Mouse (Mus musculus) embryonic stem cell, embryonic (primary cell): ENCODE data around the gene Myo1b.

ENCODE experiments used
- CTCF ChIA-PET, 4 experiments: fragments of 300-600 bp in 2 of 4; fragments of 350-600 bp in 2 of 4; sonication (Branson Sonifier 250); formaldehyde crosslinking; loops; one replicate each; lab custom pipeline; 2022; ENCODE audit warnings: inconsistent platforms in 2 of 4; lab: Charles Lee
- POLR2A ChIA-PET, 4 experiments: fragments of 300-600 bp in 2 of 4; fragments of 350-600 bp in 2 of 4; sonication (Branson Sonifier 250); formaldehyde crosslinking; loops; one replicate each; lab custom pipeline; 2022; ENCODE audit warnings: antibody characterized with exemption in 4 of 4, inconsistent platforms in 1 of 4; lab: Charles Lee

Myo1b gene

DNA sequence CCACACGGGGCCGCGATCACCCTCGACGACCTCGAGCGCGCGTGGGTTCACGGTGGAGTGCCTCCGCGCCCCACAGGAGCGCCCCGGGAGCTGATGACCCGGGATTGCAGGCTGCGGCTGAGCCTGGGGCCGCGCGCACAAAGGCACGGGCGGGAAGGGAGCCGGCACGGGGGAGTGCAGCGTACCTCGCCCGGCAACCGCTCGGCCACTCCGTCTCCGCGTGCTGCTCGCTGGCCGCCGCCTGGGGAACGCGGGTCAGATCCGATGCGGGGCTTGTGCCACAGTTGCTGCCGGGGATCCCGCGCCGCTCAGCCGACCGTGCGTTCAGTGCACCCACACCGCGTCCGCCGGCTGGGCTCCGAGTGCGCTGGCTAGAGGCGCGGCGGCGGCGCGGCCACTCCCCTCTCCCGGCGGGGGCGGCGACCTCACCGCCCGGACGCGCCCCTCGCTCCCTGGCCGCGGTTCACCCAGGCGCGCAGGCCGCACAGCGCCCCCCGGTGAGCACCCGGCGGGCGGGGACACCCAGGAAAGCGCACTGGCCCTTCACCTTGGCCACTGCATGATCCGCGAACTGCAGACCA lies at the start of gene Myo1b:
TSS of gene Myo1b (minus strand) at position 496 of the 581 bp plus-strand sequence.
- CTCF ChIA-PET: interaction anchor here in 1 of 4 experiments (1.3 kb wide), 1 partner anchor 291 kb away, joined by 4 read pairs; no protein-coding TSS in a partner anchor
- POLR2A ChIA-PET: interaction anchor here in 3 of 4 experiments (0.5 to 1.7 kb wide), 11 partner anchors 9 to 261 kb away, joined by 3 to 6 read pairs (median 4); no protein-coding TSS in a partner anchor

DNA sequence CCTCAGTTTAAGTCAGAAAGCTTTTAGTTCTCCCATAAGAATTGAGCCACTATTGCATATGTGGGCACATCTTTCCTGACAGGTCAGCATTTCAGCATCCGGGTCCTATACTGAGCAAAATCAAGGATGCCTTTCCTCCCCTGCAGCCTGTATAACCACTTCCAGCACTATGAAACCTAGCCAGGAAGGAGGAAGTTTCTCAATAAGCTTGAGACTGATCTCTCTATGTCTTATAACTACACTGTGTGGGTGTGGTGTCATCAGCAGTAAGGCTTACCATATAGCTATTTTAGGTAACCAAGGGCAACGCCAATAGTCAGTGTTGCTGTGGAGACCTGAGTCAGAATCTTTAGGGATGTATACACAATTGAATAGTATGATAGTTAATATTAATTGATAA lies 48.8 kb upstream of the Myo1b start:
- ChIA-PET POLR2A (no interaction called here), CTCF (no interaction called here)

DNA sequence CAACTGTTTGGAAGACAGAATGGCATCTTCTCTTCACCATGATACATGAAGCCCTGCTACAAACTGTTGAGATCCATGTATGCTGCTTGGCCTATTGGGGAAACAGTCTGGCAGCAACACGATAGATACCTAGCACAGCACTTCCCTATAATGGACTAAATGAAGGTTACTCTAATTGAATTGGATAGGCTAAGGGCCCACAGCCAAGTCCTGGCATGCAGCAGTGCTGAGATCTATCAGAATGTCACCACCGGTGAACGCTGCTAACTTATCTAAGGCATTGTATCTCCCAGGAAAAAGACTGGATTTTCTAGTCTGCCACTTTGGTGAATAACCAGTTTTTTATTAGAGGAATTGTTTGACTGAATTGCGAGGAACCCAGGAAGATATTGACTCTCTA lies 31.2 kb upstream of the Myo1b start:
- CTCF ChIA-PET: interaction anchor here in 1 of 4 experiments (0.6 kb wide), 1 partner anchor 167 kb away, joined by 3 read pairs; no protein-coding TSS in a partner anchor
- POLR2A ChIA-PET: interaction anchor here in 1 of 4 experiments (1.0 kb wide), 1 partner anchor 41 kb away, joined by 3 read pairs; no protein-coding TSS in a partner anchor

DNA sequence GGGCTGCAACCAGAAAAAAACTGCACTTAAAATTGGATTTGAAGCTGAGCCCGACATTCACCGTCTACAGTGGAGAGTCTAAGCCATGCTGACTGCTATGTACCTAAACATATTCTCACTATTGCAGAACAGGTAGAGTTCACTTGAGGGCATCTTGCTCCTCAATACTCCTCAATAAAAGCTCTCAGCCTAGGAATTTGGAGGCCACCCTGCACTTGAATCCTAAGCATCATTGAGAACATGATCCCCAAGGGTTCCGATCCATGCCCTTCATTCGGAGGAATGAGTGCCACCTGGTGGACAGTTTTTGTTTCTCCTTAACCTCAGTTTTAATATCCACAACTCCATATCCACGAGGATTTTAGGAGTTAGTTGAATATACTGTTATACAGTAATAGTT lies 28.9 kb upstream of the Myo1b start:
- ChIA-PET CTCF (interaction anchor here in 3 of 4 experiments (0.8 to 2.2 kb wide), 6 partner anchors 142 to 362 kb away, joined by 3 to 12 read pairs (median 4); no protein-coding TSS in a partner anchor), POLR2A (no interaction called here)

DNA sequence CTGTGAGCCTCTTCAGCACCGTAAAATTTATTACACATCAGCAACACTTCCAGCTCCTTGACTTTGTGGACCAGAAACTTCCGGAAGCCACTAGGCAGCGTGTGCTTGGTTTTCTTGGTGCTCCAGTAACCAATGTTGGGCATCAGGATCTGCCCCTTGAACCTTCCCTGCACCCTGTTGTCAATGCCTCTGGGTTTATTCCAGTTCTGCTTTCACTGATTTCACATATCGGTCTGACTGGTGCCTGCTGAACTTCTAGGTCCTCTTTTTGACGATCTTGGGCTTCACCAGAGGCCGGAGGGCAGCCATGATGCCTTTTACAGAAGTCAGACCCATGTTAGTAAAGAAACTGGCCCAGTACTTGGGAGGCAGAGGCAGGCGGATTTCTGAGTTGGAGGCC lies 22.5 kb upstream of the Myo1b start:
- ChIA-PET CTCF (no interaction called here), POLR2A (no interaction called here)

DNA sequence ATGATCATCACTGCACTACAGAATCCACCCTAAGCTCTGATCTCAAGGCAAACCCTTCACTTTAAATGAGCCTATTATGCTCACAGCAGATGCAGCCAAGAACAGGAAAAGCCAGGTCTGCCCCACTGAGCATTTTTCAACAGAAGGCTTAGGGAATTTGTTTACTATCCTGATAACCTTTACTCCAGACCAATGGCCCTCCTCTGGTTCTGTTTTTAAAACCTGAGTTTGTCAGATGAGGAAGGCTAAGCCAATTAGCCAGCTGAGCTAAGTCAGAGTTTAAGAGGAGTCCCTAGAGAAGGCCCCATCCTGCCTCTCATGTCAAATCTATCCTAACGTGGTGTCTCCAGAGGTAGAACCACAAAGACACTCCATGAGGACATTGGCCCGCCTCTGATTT lies 19.1 kb upstream of the Myo1b start:
- POLR2A ChIA-PET: no interaction called here
- CTCF ChIA-PET: no interaction called here

DNA sequence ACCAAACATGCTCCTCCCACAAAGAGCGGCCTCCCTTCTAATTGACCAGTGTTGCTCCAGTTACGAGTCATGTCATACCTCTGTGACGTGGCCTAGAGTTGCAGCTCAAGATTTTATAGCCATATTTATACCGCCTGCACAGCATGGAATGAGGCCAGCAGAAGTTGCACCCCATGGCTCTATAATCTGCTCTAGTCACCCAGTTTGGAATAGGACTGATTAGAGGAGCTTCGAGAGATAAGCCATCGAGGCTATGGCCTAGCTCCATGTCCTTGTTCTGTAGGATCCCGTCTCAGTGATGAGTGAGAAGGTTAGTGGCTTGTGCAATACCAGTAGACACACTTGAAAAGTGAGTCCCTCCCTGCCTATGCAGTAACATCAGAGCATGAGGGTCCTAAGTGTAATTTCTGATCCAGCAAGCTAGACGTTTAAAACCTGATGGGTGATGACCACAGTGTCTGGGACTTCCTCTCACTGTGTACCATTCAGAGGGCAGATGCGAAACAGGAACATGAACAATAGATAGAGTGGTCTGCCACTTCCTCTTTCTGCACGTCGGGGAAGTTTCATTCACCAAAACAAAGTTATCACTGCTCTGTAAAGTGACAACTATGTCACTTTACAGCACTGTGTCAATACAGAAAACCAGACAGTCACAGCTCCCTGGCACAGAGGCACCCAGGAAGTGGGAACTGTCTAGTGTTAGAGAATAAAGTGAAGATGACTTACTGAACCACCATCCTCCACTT lies 18.5 kb upstream of the Myo1b start:
- ChIA-PET CTCF (no interaction called here), POLR2A (interaction anchor here in 1 of 4 experiments (1.0 kb wide), 1 partner anchor 11 kb away, joined by 3 read pairs; no protein-coding TSS in a partner anchor)

DNA sequence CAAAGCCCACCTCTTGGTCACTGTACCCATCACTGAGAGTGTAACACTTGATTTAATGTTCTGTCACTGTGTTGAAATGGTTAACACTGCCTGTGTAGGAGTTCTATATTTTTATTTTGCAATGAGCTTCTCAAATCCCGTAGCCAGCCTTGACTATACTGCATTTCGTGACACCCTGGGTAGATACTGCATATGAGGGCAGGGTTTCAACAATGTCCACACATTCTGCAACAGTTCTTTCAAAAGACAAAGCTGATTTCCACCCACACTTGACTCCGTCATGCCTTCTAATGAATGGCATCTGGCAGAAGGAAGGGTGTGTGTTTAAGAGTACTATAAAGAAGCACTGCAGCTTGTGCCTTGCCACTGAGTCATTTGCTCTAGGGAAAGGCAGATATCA lies 17.0 kb upstream of the Myo1b start:
- ChIA-PET CTCF (no interaction called here), POLR2A (no interaction called here)

DNA sequence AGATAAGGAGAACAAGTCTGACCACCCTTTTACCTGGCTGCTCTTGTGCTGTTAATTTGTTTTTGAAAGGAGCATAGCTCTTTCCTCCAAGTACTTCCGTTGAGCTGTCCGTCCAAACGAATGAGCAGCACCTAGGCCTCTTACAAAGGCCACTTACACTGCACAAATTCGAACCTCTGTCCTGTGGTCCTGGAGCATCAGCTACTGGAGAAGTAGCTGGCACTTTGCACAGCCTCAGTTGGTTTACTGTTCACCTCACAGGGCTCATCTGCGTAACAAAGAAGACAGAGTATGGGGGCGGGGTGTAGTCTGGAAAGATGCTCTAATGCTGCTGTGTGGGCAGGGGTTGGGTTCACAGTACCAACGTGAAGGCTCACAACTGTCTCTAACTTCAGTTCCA lies 15.7 kb upstream of the Myo1b start:
- POLR2A ChIA-PET: interaction anchor here in 3 of 4 experiments (0.9 to 1.5 kb wide), 5 partner anchors 9 to 453 kb away, joined by 3 to 5 read pairs (median 3); partner anchors contain the start of genes Nabp1 (in 2 of the 3) and Gls (in 1 of the 3)

DNA sequence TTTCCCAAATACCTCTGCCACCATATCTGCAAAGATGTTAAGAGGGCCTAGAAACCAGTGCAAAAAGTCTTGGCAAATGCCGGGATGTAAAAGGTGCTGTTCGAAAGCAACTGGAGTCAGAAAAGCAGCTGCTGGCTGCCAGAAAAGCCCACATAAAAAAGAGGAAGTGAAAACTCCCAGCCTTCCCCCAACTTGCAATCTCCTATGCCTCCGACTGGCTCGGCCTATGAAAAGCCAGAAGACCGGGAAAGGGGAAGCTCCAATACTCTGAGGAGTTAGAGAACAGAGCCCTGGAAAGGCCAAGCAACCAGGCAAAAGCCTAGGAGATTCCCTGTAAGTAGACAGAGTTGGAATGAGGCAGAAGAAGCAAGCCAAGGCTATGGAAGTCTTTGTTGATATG lies 14.7 kb upstream of the Myo1b start:
- ChIA-PET POLR2A (interaction anchor here in 2 of 4 experiments (1.5 to 1.6 kb wide), 3 partner anchors 12 to 303 kb away, joined by 3 to 5 read pairs (median 4); partner anchors contain the start of gene Gls (in 1 of the 2)), CTCF (interaction anchor here in 1 of 4 experiments (1.2 kb wide), 1 partner anchor 286 kb away, joined by 3 read pairs; no protein-coding TSS in a partner anchor)

More for the DNA sequence above, 15.7 kb upstream of the Myo1b start:
- CTCF ChIA-PET: interaction anchor here in 1 of 4 experiments (0.7 to 1.2 kb wide), 2 partner anchors 153 to 287 kb away, joined by 3 read pairs; no protein-coding TSS in a partner anchor

DNA sequence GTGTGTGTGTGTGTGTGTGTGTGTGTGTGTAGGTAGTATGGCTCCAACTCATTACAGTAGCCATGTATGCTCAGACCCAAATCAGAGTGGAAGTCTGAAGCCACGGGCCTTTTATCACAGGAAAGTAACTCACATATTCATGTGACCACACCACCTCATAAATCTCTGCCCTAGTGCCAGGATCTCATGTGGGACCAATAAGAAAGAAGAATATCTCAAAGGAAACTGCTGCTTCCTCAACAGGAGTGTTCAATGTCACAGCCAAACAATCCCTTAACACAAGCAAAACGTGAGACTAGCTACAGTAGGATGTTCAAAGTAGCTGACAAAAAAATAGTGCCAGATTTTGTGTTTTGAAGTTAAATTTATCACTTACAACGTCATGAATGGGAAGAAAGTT lies 13.7 kb upstream of the Myo1b start:
- CTCF ChIA-PET: no interaction called here
- POLR2A ChIA-PET: interaction anchor here in 1 of 4 experiments (1.6 kb wide), 1 partner anchor 13 kb away, joined by 4 read pairs; no protein-coding TSS in a partner anchor

DNA sequence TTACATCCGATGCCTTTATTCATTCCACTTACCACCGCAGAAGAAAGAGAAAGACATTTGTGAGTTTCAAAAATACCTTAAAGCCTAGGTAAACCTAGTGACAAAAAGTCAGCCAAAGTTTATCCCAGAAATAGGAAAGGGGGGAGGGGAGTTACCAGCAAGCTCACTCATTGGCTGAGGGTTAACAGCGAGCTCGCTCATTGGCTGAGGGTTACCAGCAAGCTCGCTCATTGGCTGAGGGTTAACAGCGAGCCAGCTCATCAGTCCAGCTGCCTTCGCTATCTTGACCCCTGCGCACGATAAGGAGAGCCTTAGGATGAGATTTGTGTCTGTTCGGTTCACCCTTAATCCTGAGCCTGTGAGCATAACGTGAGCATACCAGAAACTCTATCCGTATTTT lies 6.9 kb upstream of the Myo1b start:
- ChIA-PET POLR2A (interaction anchor here in 2 of 4 experiments (0.9 to 1.3 kb wide), 4 partner anchors 10 to 310 kb away, joined by 3 to 4 read pairs (median 4); partner anchors contain the start of gene Gls (in 1 of the 2)), CTCF (interaction anchor here in 1 of 4 experiments (1.0 kb wide), 1 partner anchor 279 kb away, joined by 3 read pairs; no protein-coding TSS in a partner anchor)

DNA sequence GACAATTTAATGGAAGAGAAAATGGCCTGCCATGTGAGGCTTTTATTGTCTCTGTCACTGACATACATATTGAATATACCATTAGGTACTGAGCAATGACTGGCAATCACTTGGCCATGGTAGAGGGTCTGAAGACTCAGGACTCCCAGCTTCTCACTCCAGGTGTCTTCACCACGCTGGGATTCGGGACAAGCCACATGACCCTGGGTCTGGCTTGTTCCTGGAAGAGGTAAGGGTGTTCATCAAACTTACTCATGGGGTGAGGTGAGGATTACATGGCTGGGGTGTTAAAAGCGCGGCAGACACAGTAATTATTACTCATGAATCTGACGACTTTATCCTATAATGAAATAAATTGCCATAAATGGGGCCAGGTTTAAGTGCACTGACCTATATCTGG lies 405 bp upstream of the Myo1b start:
- CTCF ChIA-PET: no interaction called here
- POLR2A ChIA-PET: interaction anchor here in 1 of 4 experiments (1.3 kb wide), 1 partner anchor 220 kb away, joined by 3 read pairs; no protein-coding TSS in a partner anchor

DNA sequence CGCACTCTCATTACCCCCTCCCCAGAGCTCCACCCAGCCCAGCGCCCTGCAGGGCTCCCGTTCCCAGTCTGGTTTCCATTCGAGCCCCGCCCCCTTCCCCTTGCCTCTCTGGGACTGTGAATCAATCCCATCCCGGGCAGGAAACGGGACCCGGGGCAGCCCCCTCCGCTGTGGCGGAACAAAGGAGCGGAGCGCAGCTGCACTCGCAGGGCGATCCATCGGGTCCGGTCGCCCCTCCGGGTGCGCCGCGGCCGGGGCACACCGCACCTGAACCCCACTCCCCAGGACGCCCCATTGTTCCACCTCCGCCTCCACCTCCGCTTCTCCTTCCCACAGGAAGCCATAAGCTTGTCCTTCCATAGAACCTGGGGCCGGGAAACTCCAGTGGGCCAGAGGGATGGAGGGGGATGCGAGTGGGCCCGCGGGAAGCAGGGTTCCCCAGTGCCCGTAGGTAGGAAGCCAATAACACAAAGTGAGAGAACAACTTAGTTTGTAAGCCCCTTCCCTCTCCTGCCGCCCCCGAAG lies 758 bp downstream of the Myo1b start:
- POLR2A ChIA-PET: interaction anchor here in 3 of 4 experiments (0.5 to 1.7 kb wide), 14 partner anchors 9 to 437 kb away, joined by 3 to 7 read pairs (median 4); partner anchors contain the start of genes Gls (in 1 of the 3) and Nabp1 (in 1 of the 3)
- CTCF ChIA-PET: interaction anchor here in 1 of 4 experiments (1.3 kb wide), 1 partner anchor 291 kb away, joined by 4 read pairs; no protein-coding TSS in a partner anchor

DNA sequence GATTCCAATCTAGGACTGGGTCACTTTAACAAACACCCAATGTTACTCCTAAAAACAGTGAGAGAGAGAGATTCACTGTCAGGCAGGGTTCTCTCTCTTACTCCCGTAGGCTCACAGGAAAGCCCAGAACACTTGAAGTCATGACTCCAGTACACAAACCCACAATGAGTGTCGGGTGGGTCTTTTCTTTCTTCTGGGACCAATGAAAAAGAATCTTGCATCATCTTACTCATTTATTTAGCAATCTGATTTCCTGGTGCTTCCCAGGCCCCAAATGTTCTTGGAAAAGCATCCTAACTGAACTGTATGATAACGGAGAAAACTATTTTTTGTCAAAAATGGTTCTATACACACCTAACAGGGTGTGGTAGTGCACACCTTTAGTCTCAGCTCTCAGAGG lies 1.8 kb downstream of the Myo1b start:
- CTCF ChIA-PET: interaction anchor here in 1 of 4 experiments (0.6 kb wide), 2 partner anchors 53 to 1261 kb away, joined by 6 to 10 read pairs; no protein-coding TSS in a partner anchor
- POLR2A ChIA-PET: interaction anchor here in 2 of 4 experiments (0.6 to 1.7 kb wide), 8 partner anchors 17 to 436 kb away, joined by 3 to 7 read pairs (median 4); partner anchors contain the start of genes Nabp1 (in 2 of the 2) and Gls (in 1 of the 2)

DNA sequence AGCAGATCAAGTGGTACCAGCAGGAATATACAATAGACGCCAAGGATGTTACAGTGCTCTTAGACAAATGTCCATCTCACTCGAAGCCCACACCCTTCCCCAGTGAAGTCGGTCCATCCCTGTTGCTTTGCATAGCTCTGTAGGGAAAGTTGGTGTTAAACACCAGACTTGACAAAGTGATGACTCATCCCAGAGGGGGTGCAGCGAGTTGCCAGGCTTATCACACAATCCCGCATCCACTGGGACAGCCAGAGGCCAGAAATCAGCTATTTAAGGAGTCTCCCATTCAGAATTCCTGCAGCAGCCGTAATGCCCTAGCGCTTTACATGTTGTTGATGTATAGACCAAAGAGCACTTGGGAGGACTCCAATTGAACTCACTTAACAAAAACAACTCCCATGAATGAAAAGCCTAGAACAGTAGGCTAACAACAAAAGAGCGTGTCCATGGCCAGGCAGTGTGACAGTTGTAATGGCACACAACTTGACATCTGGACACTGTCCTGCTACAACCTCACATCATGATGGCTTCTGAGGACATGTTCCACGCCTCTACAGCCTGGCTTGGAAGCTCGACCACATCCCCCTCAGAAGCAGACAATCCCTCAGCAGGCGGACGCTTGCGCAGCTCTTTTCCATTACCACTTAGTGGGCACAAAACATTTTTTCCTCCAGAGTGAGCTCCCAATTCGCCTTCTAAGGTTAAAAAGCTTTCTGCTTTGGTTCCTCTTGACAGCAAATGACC lies 2.6 kb downstream of the Myo1b start:
- ChIA-PET CTCF (interaction anchor here in 1 of 4 experiments (0.6 kb wide), 1 partner anchor 1260 kb away, joined by 6 read pairs; no protein-coding TSS in a partner anchor), POLR2A (interaction anchor here in 2 of 4 experiments (0.6 to 2.0 kb wide), 10 partner anchors 9 to 745 kb away, joined by 3 to 9 read pairs (median 4); partner anchors contain the start of gene Gls (in 2 of the 2))

DNA sequence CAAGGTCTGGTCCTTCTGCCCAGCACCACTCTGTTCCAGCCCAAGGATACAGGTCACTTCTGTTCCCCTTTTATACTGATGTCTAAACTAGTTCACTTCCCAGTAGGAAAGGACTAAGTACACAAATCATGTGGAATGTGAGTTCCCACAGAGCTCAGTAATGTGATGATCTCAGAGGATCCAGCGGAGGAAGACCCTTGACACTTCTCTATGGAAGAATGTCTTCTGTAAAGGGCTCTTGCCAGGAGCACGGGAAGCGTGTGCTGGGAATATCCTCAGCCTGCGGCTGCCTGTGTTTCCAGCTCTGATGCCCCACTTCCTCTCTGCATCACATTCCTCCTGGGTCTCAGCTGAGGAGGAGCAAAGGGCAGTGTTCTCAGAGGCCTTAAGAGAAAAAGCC lies 4.5 kb downstream of the Myo1b start:
- ChIA-PET POLR2A (interaction anchor here in 1 of 4 experiments (0.9 kb wide), 1 partner anchor 324 kb away, joined by 3 read pairs; no protein-coding TSS in a partner anchor), CTCF (no interaction called here)
